Mouse (Mus musculus): Measurements from ENCODE around the gene 5031439G07Rik. TPM values are rescaled to one million over a fixed set of nuclear protein-coding genes. Genes with fewer than 3 reads are reported as not detected.
"Not testable (repeated sequence)": the region's sequence is repeated elsewhere in the genome, so short reads cannot be mapped to it uniquely, and the experiment has no call there.

Gene 5031439G07Rik
- polyA plus RNA-seq, 1 experiment from 2014 or later: 10.0 TPM

GRCm38 (mm10) chr15:84896664-84897063 lies 91.7 kb downstream of the 5031439G07Rik start:
- H3K4me1 ChIP-seq (replicated peaks; ENCODE audit: insufficient read depth, low read length): no peaks in the 10 kb centered on the region
- no peak overlapping the region for H3K4me3 ChIP-seq (replicated peaks; ENCODE audit: low read depth, low read length)
- no peak overlapping the region for H3K4me2 ChIP-seq (ENCODE audit: low read length)
- H3K9me3 ChIP-seq (replicated peaks; ENCODE audit: low read length): no peaks in the 10 kb centered on the region
- no peak for ATAC-seq (replicated peaks; ENCODE audit: low FRiP score, low read depth)
- TF ChIP-seq CTCF (IDR thresholded peaks at IDR 0.05; ENCODE audit: low read depth): no peak
- no peaks in the 10 kb centered on the region for H3K36me3 ChIP-seq (ENCODE audit: insufficient read depth, low read length)
- WGBS: 70% methylated on average over 1 of the region's 1 CpGs
- no peak overlapping the region for H3K27ac ChIP-seq
- no peak for DNase-seq (ENCODE audit: low spot score)
- no peaks in the 10 kb centered on the region for H3K27me3 ChIP-seq (ENCODE audit: insufficient read depth, low read length)
- no peak overlapping the region for H3K9ac ChIP-seq (ENCODE audit: low read depth, low read length)

DNA sequence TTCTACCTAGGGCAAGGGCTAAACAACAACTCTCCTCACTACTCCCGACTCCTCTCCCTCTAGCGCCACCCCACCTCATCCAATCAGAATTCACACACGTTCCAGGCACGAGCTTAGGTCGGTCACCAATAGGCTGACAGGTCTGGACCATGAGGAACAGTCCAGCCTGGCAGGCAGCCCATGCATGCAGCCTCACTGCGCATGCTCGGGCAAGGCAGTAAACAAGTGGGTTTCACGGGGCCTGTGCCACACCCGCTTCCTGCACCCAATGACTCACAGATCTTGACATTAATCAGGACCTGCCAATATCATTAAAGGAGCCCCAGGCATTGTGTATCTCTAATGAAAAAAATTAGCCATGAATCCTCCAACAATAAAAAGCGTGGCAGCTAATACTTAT lies 92.1 kb downstream of the 5031439G07Rik start:
- not testable (repeated sequence) for H3K9ac ChIP-seq (ENCODE audit: low read depth, low read length); ATAC-seq (replicated peaks; ENCODE audit: low FRiP score, low read depth); H3K9me3 ChIP-seq (replicated peaks; ENCODE audit: low read length); H3K4me2 ChIP-seq (ENCODE audit: low read length); H3K4me3 ChIP-seq (replicated peaks; ENCODE audit: low read depth, low read length); H3K4me1 ChIP-seq (replicated peaks; ENCODE audit: insufficient read depth, low read length); H3K27me3 ChIP-seq (ENCODE audit: insufficient read depth, low read length); H3K36me3 ChIP-seq (ENCODE audit: insufficient read depth, low read length); DNase-seq (ENCODE audit: low spot score); H3K27ac ChIP-seq
- 70% methylated on average over 10 of the region's 10 CpGs for WGBS

Small RNA genes lying within 50 kb of the gene (microRNA-seq; reads per million reads assigned to microRNA genes)
- gene Mir1249: 16.8 reads per million, percentile 30 among the genes with 10 or more reads in this experiment

Other genes with a start within 250 kb of the 5031439G07Rik start
- gene Phf21b, start 132.5 kb downstream of the 5031439G07Rik start, polyA plus RNA-seq (2015; fragmentation: Nextera tagmentation; extraction: Ambion mirVana): 0.15 and 0.24 TPM in 2 replicates
- gene Gm29666, start 68.5 kb downstream of the 5031439G07Rik start, polyA plus RNA-seq (2015; fragmentation: Nextera tagmentation; extraction: Ambion mirVana): 0.25 and 0.26 TPM in 2 replicates
- gene Nup50, start 65.1 kb downstream of the 5031439G07Rik start, polyA plus RNA-seq (2015; fragmentation: Nextera tagmentation; extraction: Ambion mirVana): 22.4 and 26.3 TPM in 2 replicates
- gene Upk3a, start 28.6 kb upstream of the 5031439G07Rik start, polyA plus RNA-seq (2015; fragmentation: Nextera tagmentation; extraction: Ambion mirVana): 73.7 and 104 TPM in 2 replicates
- gene Fam118a, start 40.4 kb upstream of the 5031439G07Rik start, polyA plus RNA-seq (2015; fragmentation: Nextera tagmentation; extraction: Ambion mirVana): 18.4 and 18.8 TPM in 2 replicates
- 0.15 and 0.29 TPM in 2 replicates for gene Smc1b, start 143.4 kb upstream of the 5031439G07Rik start, polyA plus RNA-seq (2015; fragmentation: Nextera tagmentation; extraction: Ambion mirVana)
- 0.41 and 0.61 TPM in 2 replicates for gene Ribc2, start 143.5 kb upstream of the 5031439G07Rik start, polyA plus RNA-seq (2015; fragmentation: Nextera tagmentation; extraction: Ambion mirVana)
- gene Fbln1, start 217.4 kb upstream of the 5031439G07Rik start, polyA plus RNA-seq (2015; fragmentation: Nextera tagmentation; extraction: Ambion mirVana): 114 and 118 TPM in 2 replicates

All from kidney, postnatal 0 days (tissue).